Mouse (Mus musculus) mouse trophoblast stem cell (cell line): ENCODE measurements around the gene Herc4.

Experiments used
- in situ Hi-C, 2 experiments: fragments of 300-500 bp; cut with MseI, MboI; formaldehyde crosslinking; loops; 2 replicates in 1 of 2; 3 replicates in 1 of 2; pipeline ENCODE4 v1.15.1; 2025

The Herc4 gene

GRCm38 (mm10) chr10:63248421-63248820, 4.8 kb downstream of the Herc4 start:
- in situ Hi-C loops = no loop called here

- in situ Hi-C loops = no loop called here
Observed at GRCm38 (mm10) chr10:63258696-63259095, 15.1 kb downstream of the Herc4 start.

DNA sequence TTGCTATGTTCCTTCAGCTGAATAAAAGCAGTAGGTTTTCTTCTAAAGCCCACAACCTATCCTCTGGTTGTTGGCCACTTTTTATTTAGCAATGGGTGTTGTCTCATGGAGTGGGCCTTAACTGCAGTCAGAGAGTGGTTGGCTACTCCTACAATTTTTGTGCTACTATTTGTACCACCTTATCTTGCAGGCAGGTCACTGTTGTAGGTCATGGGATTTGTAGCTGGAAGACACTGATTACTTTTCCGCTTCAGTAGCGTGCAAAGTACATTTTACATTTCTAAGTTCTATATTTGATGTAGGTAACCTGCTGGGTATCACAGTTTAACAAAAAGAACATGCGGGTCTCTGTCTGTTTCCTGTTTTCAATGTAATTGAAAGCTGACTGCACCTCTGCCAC, 15.7 kb downstream of the Herc4 start:
- in situ Hi-C loops = no loop called here

GRCm38 (mm10) chr10:63267941-63268340, 24.3 kb downstream of the Herc4 start:
- in situ Hi-C loops = no loop called here

DNA sequence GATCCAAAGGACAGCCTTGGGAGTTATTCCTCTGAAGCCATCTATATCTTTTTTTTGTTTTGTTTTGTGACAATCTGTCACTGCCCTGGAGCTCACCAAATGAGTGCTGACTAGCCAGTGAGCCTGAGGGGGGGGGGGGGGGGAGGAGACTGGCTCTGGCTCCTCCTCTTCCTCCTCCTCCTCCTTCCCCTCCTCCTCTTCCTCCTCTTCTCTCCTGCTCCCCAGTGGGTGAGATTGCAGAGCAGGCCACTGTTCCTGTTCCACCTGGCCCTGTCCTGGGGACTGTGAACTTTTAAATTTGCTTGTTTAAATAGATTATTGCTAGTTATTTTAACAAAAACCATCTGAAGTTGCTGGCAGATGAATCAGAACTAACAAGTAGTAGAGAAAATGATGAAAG, 28.8 kb downstream of the Herc4 start:
- in situ Hi-C loops = no loop called here

- in situ Hi-C loops = no loop called here
Observed at GRCm38 (mm10) chr10:63272868-63273267, 29.3 kb downstream of the Herc4 start.

DNA sequence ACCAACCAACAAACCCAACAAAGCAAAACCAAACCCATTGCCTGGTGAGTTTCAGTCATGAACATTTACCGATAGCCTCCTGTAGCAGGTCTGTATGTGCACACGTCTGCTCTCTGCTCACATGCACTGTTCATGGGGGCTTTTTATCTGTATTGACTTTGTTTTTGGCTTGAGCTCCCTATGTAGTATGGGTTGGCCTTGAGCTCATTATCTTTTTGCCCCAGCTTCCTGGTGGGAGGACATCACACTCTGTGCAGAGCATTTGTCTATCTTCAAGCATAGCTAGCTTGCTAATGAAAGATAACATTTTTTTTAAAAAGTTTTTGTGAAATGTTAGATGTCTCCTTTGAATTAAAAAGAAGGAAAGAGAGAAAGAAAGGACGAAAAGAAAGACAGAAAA, 33.4 kb downstream of the Herc4 start:
- in situ Hi-C loops = no loop called here

DNA sequence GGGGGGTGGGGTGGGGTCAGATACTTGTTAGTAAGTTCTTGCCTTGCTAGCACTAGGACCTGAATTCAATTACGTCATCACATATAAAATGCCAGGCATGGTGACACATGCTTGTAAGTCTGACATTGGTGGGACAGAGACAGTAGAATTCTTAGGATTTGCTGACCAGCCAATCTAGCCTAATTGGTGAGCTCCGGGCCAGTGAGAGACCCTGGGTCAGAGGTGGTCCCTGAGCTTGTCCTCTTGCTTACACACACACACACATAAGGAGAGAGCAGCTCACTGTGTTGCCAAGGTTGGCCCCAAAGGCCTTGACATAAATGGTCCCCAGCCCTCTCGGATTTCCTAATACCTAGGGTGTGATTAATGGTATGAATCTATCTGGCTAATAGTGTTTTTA, 36.2 kb downstream of the Herc4 start:
- in situ Hi-C loops = no loop called here

DNA sequence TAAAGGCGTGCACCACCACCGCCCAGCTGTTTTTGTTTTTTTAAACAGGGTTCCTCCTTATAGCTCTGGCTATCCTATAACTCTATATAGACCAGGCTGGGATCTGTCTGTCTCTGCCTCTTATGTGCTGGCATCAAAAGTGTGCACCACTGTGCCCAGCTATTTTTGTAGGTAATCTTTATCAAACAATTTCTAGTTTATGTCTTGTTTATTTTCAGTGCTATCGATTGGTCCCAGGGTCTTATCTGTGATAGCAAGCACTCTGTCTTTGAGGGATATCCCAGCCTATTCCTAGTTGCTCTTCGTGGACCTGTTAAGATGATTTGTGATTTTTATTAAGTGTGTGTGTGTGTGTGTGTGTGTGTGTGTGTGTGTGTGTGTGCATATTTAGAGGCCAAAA, 38.8 kb downstream of the Herc4 start:
- in situ Hi-C loops = no loop called here

- in situ Hi-C loops = no loop called here
Observed at GRCm38 (mm10) chr10:63282846-63283245, 39.2 kb downstream of the Herc4 start.

DNA sequence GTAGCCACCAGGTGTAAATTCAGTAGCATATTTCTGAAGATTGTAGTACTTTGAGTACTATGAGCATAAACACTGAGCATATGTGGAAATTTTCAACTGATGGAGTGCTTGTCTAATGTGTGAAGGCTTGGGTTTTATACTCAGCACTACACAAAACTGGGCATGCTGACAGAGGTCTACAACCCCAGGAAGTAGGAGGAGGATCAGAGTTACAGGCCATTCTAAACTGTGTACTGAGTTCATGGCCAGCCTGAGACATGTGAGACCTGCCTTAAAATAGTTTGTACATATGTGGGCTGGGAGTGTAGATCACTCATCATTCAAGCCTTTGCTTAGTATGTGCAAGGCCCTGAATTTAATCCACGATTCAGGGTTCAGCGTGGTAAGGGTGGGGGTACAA, 58.7 kb downstream of the Herc4 start:
- in situ Hi-C loops = loop anchor here in 1 of 2 experiments (10.0 kb wide), 1 partner anchor 72 kb away; no protein-coding TSS in a partner anchor

GRCm38 (mm10) chr10:63308582-63309366, 65.2 kb downstream of the Herc4 start:
- in situ Hi-C loops = loop anchor here in 1 of 2 experiments (10.0 kb wide), 1 partner anchor 66 kb away; no protein-coding TSS in a partner anchor

DNA sequence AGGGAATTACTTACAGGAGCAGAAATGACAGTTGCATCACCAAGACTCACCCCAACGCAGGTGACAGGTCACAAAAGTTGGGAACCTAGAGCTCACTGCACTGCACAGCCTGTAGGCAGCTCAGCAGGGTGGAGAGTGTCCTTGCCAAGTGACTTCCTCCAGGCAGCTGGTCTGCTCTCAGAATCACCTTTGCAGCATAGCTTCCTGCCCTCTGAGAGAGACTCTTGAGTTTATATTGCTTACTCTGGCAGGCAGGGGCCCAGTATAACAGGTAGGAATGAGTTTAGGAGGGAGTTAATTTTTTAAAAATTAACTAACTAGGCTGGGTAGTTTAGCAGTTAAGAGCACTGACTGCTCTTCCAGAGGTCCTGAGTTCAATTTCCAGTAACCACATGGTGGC, 70.1 kb downstream of the Herc4 start:
- in situ Hi-C loops = no loop called here

GRCm38 (mm10) chr10:63327091-63327490, 83.5 kb downstream of the Herc4 start:
- in situ Hi-C loops = no loop called here

- in situ Hi-C loops = no loop called here
Observed at GRCm38 (mm10) chr10:63336901-63337300, 93.3 kb downstream of the Herc4 start.

DNA sequence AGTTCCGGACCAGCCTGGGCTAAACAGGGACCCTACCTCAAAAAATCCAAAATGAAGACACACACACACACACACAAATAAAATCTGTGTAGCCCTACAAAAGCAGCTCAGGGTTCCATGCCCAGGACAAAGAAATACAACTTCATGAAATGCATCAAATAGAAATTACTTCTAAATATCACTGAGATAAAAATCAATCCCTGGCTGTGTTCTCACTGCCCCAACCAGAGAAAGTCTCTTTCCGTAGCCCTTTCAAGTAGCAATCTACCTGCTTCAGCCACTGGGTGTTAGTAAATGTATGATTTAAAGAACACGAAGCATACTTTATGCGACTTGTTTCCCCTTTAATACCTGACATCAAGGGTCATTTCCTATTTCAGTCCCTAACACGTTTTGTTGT, 93.7 kb downstream of the Herc4 start:
- in situ Hi-C loops = no loop called here

DNA sequence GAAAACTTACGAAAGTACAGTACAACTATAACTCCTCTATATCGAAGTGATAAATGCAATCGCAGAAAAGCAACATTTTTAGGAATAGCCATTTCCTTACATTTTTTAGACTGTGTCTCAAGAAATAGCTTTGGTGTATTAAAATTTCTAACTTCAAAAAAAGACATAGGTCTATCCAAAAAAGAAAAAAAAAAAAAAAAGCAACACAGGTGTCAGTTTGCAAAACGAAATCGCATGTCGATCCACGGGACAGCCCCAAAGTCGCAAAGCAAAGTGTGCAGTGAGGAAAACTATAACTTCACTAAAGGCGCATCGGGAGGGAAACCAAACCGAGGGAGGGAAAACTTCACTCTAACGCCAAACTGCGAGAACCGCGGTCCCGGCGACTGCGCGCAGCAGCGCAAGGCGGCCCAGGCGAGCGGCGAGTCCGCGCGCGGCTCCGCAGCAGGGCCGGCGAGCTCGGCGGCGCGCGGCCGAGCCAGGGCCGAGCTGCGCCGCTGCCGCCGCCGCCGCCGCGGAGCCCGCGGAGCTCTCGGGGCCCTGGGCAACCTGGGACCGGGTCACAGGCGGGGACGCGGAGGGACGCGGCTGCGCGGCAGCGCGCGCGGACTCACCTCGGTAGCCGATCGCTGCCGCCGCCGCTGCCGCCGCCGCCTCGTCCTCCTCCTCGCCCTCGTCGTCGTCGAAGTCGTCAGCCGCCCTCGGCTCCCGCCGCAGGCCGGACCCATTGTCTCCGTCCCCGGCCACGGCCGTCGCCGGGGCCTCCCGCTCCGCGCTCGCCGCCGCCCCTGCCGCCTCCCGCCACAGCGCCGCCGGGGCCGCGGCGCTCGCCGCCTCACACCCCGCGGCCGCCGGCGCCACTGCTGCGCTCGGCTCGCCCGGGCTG, 94.6 kb downstream of the Herc4 start:
- in situ Hi-C loops = no loop called here

GRCm38 (mm10) chr10:63338914-63339643, 95.5 kb downstream of the Herc4 start:
- in situ Hi-C loops = no loop called here

DNA sequence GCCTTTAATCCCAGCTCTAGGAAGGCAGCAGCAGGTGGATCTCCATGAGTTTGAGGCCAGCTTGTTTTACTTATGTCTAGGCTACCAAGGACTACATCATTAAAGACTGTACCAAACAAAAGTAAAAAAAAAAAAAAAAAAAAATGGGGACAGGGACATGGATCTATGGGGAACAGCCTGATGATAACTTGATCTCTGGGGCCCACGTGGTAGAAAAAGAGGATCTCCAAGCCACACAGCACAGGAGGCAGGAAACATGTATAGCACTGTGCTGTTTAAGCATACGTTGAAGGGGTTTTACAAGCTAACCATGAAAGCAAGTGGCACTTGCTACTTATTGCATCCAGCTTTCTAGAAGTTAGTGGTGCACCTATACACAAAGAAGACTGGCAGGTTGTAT, 97.7 kb downstream of the Herc4 start:
- in situ Hi-C loops = no loop called here

- in situ Hi-C loops = no loop called here
Observed at GRCm38 (mm10) chr10:63344751-63345150, 101.1 kb downstream of the Herc4 start.

GRCm38 (mm10) chr10:63348291-63348690, 104.7 kb downstream of the Herc4 start:
- in situ Hi-C loops = no loop called here

DNA sequence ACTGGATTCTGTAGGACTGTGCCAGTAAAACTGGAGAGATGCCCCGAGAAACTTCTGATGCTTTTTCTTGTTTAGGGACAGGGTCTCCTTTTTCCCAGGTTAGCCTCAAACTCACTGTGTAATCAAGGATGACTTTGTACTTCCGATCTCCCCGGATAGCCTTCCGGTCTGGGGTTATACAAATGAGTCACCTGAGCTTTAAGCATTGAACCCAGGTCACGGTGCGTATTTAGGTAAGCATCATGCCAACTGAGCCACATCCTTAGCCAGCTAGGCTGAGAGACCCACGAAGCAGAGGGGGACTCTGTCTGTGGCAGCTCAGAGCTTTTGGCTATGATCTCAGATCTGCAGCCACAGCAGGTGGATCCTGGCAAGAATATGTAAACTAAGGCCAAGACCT, 107.1 kb downstream of the Herc4 start:
- in situ Hi-C loops = no loop called here
